Mouse (Mus musculus): ENCODE results near the gene Lhfp.

DNA sequence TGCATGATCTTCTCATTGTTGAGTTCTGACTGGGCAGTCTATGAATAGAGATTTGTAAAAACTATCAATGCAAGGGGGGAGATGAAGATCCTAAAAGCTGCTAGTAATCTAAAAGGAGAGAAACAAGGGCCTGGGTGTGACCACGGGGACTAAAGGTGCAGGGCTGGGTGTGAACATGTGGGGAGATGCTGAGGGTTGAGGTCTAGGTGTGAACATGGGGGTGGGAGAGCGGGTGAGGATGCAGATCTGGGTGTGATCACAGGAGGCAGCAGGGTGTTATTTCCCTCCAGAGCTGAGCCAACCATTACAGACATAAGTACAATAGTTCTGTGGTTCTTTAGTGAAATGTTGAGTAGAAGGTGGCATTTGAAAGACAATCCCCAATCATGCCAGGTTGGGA, 144.1 kb downstream of the Lhfp start:
- TF ChIP-seq CTCF (IDR thresholded peaks at IDR 0.05; ENCODE audit: control insufficient read depth, insufficient read depth, low read length) (no peak), POLR2A (IDR thresholded peaks at IDR 0.05; ENCODE audit: borderline replicate concordance, control insufficient read depth, low read depth, low read length) (no peak)

Measured in bone marrow, adult 2 months (tissue).